Mouse (Mus musculus): ENCODE data around the gene Vmn1r54.

GRCm38 (mm10) chr6:90319019-90319418 is 72.9 kb downstream of the Vmn1r54 start:
- TF ChIP-seq CTCF (IDR thresholded peaks at IDR 0.05; ENCODE audit: low read depth, low read length) (no peak), TAL1 (conservative IDR thresholded peaks at IDR 0.05; ENCODE audit: low read depth, low read length) (no peak)
